Mouse (Mus musculus) spleen, postnatal 4 days (tissue): ENCODE data around the gene Suds3.

Experiments
- DNase-seq, 2 experiments: peaks; one replicate each; pipeline ENCODE4 v3.0.0; 2022; ENCODE audit warnings: low spot score in 2 of 2

Suds3 gene

GRCm38 (mm10) chr5:117113330-117113729 is 2.6 kb downstream of the Suds3 start:
- no peak for DNase-seq

DNA sequence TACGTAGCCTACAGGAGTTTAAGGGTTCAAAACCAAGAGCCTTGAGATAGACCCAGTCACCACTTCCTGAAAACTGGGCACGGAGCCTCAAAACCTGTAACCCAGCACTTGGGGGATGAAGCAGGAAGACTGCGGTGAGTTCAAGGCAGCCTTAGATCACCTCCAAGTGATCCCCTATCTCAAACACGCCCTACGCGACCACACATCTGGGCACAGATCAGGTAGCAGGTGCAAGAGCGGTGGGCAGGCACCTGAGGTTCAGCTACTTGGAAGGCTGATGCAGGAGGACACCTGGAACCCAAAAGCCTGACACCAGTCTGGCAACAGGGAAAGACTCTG is 4.2 kb downstream of the Suds3 start:
- DNase-seq, result no peak

DNA sequence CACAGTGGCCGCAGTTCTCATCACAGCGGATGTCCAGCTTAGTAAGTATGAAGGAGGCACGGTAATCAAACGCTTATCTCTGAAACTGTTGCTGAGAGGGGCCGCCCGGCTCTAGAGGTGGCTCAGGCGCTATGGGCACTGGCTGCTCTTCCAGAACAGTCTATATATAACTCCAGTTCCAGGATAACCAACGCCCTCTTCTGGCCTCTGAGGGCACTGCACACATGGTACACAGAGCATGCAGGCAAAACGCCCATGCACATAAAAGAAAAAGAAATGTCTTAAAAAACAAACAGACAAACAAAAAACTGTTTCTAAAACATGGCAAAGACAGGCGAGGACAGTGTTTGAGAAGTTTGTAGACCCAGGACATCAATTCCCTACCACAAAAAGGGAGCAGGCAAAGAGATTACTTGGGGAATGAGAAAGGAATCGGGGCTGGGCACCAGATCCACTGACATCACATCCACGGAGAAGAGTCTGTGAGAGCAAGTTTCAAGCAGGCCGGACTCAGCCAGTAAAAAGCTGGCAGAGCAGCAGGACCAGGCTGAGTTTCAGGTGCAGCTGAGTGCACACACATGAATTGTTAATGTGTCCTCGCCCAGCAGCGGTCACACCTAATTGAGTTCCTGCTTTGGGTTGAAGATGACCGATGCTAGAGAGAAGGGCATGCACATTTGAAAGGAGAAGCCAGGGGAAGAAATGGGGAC is 4.7 kb downstream of the Suds3 start:
- no peak for DNase-seq

DNA sequence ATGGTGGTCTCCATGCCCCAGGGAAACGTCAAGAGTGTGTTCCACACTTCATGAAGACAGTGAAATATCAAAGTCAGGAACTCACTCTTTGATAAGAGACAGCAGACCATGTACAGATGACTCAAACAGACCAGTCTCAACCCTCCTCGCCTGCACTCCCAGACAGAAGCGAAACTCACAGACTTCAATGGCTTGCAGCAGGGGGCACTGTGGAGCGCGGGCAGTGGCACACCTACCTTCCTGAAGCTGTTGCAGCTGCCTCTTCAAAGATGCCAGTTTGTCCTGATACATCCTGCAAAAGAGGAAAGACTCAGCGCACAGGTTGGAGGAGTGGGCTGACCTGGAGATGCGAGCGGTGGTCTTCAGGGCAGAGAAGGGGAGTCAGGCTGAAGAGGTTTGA is 6.4 kb downstream of the Suds3 start:
- DNase-seq, result no peak

- no peak for DNase-seq
These were observed 7.2 kb downstream of the Suds3 start for GRCm38 (mm10) chr5:117108731-117109130.

- DNase-seq, result no peak
These were observed 7.6 kb downstream of the Suds3 start for GRCm38 (mm10) chr5:117108292-117108691.

- no peak for DNase-seq
These were observed 10.2 kb downstream of the Suds3 start for GRCm38 (mm10) chr5:117105761-117106160.

GRCm38 (mm10) chr5:117104329-117104728 is 11.6 kb downstream of the Suds3 start:
- DNase-seq, result no peak

DNA sequence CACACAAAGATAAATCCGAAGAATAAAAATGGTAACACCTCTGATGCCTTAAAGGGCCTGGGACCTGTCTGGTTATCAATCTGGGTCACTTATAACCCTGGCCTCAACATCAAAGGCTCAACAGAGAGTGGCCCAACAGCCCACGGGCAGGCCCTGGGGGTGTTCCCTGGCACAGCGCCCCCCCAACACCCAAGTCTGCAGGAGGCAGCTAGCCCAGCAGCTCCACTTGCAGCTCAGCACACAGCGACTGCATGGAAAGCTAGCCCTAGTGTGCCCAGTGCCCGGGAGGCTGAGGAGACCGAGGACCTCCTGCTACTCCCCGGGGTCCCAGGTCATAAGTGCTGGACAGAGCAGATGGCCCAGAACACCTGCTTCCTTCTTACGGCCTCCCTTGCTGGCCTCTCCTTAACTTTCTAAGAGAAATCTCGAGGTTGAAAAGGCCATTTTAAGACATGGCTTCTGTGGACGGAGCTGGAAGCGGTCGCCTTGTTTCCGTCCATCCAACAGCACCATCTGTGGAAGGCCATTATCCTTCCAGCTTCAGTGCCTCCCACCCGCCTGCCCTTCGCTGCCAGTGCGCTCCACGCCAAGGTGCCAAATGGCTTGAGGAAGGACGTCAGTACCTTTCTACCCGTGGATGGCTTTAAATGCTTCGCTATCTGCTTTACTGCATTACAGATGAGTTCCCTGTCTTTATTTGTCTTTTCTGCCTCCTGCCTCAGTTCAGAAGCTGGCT is 12.6 kb downstream of the Suds3 start:
- DNase-seq, result no peak

GRCm38 (mm10) chr5:117099742-117100141 is 16.2 kb downstream of the Suds3 start:
- no peak for DNase-seq

- no peak for DNase-seq
These were observed 16.9 kb downstream of the Suds3 start for GRCm38 (mm10) chr5:117099008-117099407.

DNA sequence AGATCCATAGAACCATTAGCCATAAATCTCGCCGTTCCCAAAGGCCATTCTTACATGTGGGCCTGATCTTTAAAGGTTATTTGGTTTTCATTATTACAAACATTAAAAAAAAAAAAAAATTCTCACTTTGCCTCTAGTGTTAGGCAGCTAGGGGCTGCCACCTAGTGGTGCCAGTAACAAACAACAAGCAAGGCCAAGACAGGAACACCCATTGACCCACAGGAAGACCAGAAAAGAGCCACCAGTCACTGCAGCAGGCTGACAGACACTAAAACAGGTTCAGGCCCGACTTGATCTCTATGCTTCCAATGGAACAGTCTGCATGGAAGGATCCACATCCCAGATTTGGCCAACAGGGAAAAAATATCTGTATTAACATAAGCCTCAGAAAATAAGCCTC is 19.2 kb downstream of the Suds3 start:
- DNase-seq, result no peak

- DNase-seq, result no peak
These were observed 21.5 kb downstream of the Suds3 start for GRCm38 (mm10) chr5:117094431-117094830.

DNA sequence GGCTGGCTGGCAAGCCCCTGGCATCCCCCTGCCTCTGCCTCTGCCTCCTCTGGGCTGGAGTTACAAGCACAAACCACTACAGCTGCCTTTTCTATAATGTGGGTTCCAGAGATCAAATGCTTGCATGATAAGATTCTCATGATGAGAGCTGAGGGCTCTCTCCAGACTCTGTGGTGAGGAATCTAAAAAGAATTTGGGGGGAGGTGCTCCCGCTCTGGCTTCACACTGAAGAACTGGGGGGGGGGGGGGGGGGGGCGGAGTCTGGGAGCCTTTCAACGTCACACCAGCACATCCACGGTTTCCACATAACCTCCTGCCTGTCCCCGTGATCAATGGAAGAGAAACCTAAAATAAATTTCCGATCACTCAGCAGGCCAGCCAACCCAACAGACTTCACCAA is 26.1 kb downstream of the Suds3 start:
- DNase-seq, result no peak

GRCm38 (mm10) chr5:117089147-117089546 is 26.8 kb downstream of the Suds3 start:
- DNase-seq, result no peak

GRCm38 (mm10) chr5:117087718-117088117 is 28.2 kb downstream of the Suds3 start:
- no peak for DNase-seq

DNA sequence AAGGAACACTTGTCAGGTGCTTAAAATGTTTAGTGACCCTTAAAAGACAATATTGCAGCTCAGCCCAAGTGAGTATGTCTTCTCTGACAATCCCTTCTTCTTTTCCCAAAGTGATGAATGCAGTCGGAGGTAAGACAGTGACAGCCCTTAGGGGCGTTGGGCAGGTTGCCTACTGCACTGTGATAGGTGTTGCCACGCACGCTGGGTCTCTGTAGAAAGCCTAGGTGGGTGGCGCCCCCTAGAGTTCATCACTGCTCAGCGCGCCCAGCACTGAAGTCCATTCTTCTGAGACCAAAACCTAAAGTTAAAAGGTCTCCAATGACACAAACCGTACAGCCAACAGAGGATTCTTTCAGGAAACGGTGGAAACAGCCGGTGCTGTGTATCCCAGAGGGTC is 46.4 kb downstream of the Suds3 start:
- DNase-seq, result no peak

GRCm38 (mm10) chr5:117068808-117069497 is 47.0 kb downstream of the Suds3 start:
- DNase-seq, result no peak

- no peak for DNase-seq
These were observed 47.7 kb downstream of the Suds3 start for GRCm38 (mm10) chr5:117068181-117068580.

DNA sequence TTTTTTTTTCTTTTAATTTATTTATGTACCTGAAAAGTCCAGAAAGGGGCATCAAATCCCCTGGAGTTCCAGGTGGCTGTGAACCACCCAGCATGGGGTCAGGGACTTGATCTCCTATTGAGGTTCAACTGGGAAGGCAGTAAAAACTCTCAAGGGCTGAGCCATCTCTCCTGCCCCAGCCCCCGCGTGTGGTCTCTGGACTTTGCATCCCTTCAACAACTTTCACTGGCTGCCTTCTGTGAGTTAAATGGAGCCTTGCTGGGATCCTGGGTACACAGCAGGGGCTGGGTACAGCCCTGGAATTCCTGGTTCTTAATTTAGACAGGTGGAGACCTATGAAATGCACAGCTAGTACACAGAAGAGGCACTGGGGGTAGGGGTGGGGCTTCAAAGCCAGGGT is 54.7 kb downstream of the Suds3 start:
- DNase-seq, result no peak

DNA sequence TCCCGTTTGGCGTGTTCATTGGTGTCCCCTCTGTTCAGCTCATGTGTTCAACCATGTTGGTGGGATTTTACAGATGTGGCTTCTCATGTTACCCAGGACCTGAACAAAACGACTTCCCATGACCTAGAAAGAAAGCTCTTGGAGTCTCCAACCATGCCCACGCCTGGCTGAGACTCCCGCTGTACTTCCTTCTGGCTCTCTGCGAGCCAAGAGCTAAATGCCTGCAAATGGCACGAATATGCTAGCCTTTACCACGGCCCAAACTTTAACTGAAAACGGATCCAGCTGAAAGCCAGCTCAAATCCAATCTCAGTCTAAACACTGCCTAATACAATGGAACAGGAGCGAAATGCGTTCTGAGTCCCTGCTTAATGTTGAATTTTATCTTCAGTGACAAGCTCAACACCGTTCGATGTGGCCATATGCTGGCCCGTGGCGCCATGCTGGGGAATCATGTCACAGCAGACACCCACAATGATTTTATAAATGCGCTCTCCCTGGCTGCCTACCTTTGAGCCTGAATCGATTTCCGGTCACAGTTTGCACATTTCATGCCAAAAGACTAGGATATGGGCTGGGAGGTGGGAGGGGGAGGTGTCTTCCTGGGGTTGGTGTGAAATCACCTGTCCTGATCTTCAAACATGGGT is 55.3 kb downstream of the Suds3 start:
- no peak for DNase-seq

DNA sequence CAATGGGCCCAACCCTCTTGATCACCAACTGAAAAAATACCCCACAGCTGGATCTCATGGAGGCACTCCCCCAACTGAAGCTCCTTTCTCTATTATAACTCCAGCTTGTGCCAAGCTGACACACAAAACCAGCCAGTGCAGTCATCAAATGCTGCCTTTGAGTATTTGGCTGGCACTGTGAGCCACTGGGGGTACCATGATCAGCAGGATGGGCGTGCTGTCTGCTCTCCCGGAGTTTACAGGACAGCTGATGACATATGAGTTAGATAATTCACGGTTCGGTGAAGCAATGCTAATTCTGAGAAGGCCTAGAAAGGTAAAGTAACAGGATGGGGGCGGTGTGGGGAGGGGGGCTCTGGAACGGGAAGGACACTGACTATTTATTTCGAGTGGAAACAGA is 66.0 kb downstream of the Suds3 start:
- no peak for DNase-seq

GRCm38 (mm10) chr5:117045101-117045500 is 70.8 kb downstream of the Suds3 start:
- no peak for DNase-seq
